Comparison of ENCODE assay signal across 22 mouse cellular contexts in genomic region chr7:110853611-110854010, GRCm38 (mm10). TPM values are rescaled to one million over a fixed set of nuclear protein-coding genes. Genes with fewer than 3 reads are reported as not detected.
DNase-seq lines count a peak whose midpoint lies in the region; ATAC-seq and TF ChIP-seq lines count a peak whose summit lies in the region.
"Had no signal": no experiment of that assay in that cellular context is flagged by ENCODE, and none has a peak within 500 bp of the region (broad histone marks: within the 10 kb centered on the region; RNA-seq: fewer than 3 reads in every experiment).

No protein-coding gene starts in this region.

- no peaks in the 10 kb centered on the region for H3K27me3 ChIP-seq in kidney, embryonic 15.5 days
- H3K27me3 ChIP-seq in lung, postnatal 0 days (replicated peaks; ENCODE audit: insufficient read depth, low read length), result no peaks in the 10 kb centered on the region
- H3K27me3 ChIP-seq: heart, embryonic 15.5 days; midbrain, embryonic 15.5 days; neural tube, embryonic 15.5 days had no signal

- H3K36me3 ChIP-seq in kidney, embryonic 15.5 days, result no peaks in the 10 kb centered on the region
- no peaks in the 10 kb centered on the region for H3K36me3 ChIP-seq in lung, postnatal 0 days (ENCODE audit: insufficient read depth, low read length)
- H3K36me3 ChIP-seq: heart, embryonic 15.5 days; midbrain, embryonic 15.5 days; neural tube, embryonic 15.5 days had no signal

- H3K4me2 ChIP-seq in kidney, embryonic 15.5 days, result no peak overlapping the region
- no peak overlapping the region for H3K4me2 ChIP-seq in lung, postnatal 0 days (replicated peaks; ENCODE audit: low read depth, low read length)
- H3K4me2 ChIP-seq: heart, embryonic 15.5 days; lung, embryonic 14.5 days; midbrain, embryonic 15.5 days; neural tube, embryonic 15.5 days had no signal

- H3K9ac ChIP-seq in kidney, embryonic 15.5 days, result no peak overlapping the region
- no peak overlapping the region for H3K9ac ChIP-seq in lung, postnatal 0 days (replicated peaks; ENCODE audit: low read depth)
- H3K9ac ChIP-seq: heart, embryonic 15.5 days; lung, embryonic 14.5 days; midbrain, embryonic 15.5 days; neural tube, embryonic 15.5 days had no signal

- 57% methylated on average over 10 of the region's 10 CpGs for WGBS in kidney, embryonic 15.5 days
- 44% methylated on average over 10 of the region's 10 CpGs for WGBS in lung, postnatal 0 days

- H3K4me1 ChIP-seq in kidney, embryonic 15.5 days, result peaks cover 42% of the 10 kb centered on the region
- H3K4me1 ChIP-seq in lung, postnatal 0 days (ENCODE audit: insufficient read depth, low read depth, low read length), result peaks cover 8% of the 10 kb centered on the region; the same call in 1 of the 2 replicates
- H3K4me1 ChIP-seq: midbrain, embryonic 15.5 days had no signal

- no peak overlapping the region for H3K4me3 ChIP-seq in kidney, embryonic 15.5 days (replicated peaks)
- H3K4me3 ChIP-seq in lung, postnatal 0 days (ENCODE audit: low read depth, low read length), result no peak overlapping the region
- H3K4me3 ChIP-seq: heart, adult 2 months; heart, embryonic 15.5 days; megakaryocyte, embryonic 14.5 days; midbrain, embryonic 15.5 days; neural tube, embryonic 15.5 days had no signal

- no peaks in the 10 kb centered on the region for H3K9me3 ChIP-seq in kidney, embryonic 15.5 days (replicated peaks)
- H3K9me3 ChIP-seq in lung, postnatal 0 days (ENCODE audit: low read length), result no peaks in the 10 kb centered on the region
- H3K9me3 ChIP-seq: heart, embryonic 15.5 days; megakaryocyte, embryonic 14.5 days; midbrain, embryonic 15.5 days; neural tube, embryonic 15.5 days had no signal

- peak overlapping the region; percentile 61 for H3K27ac ChIP-seq in kidney, embryonic 15.5 days
- no peak overlapping the region for H3K27ac ChIP-seq in lung, postnatal 0 days (ENCODE audit: low read length)
- H3K27ac ChIP-seq: heart, adult 2 months; heart, embryonic 15.5 days; midbrain, embryonic 15.5 days; stomach, postnatal 0 days had no signal

- TF ChIP-seq CTCF in lung, postnatal 0 days (IDR thresholded peaks at IDR 0.05), result no peak

- ATAC-seq in kidney, embryonic 15.5 days (replicated peaks; ENCODE audit: low FRiP score), result no peak
- ATAC-seq in lung, postnatal 0 days, result no peak
- ATAC-seq: midbrain, embryonic 15.5 days had no signal

- TF ChIP-seq EP300 in lung, postnatal 0 days (IDR thresholded peaks at IDR 0.05), result no peak

- peak; percentile 27 for DNase-seq in adrenal gland, postnatal 10 days
- DNase-seq in adrenal gland, adult 8-10 months, result no peak
- no peak for DNase-seq in kidney, postnatal 14 days
- DNase-seq in lung, adult 18-20 months, result peak; percentile 43 to 66
- no peak for DNase-seq in lung, postnatal 0 days (ENCODE audit: low spot score)
- DNase-seq in lung, postnatal 36 days, result peak; percentile 72
- DNase-seq in gastrocnemius, adult 18-20 months (ENCODE audit: low spot score), result no peak
- DNase-seq: adrenal gland, postnatal 25 days; cerebellum, adult 11 months; cerebellum, postnatal 25 days; gastrocnemius, postnatal 10 days; heart, adult 2 months; heart, postnatal 4 days; kidney, adult 18-20 months; kidney, postnatal 25 days; lung, embryonic 14.5 days had no signal

RNA-seq across cellular contexts. Expression of gene Rnf141, which starts 9.4 kb away (rescaled TPM):
- 10 to 100 TPM; 43.2 to 45.4 TPM for total RNA-seq in adrenal gland, postnatal 10 days (2021)
- 10 to 100 TPM; 62.0 to 88.2 (median 80.4) TPM for total RNA-seq in adrenal gland, adult 8-10 months (2022)
- polyA plus RNA-seq in kidney, embryonic 15.5 days (2015; fragmentation: Nextera tagmentation; extraction: Ambion mirVana), result 30.2 and 30.8 TPM in 2 replicates
- polyA plus RNA-seq in lung, postnatal 0 days (2015; fragmentation: Nextera tagmentation; extraction: Ambion mirVana), result 31.6 and 33.8 TPM in 2 replicates
- total RNA-seq in gastrocnemius, adult 18-20 months (2021), result 10 to 100 TPM; 19.3 to 23.7 TPM

RNA-seq across cellular contexts. Expression of gene Lyve1, which starts 9.4 kb away (rescaled TPM):
- total RNA-seq in adrenal gland, postnatal 10 days (2021), result 10 to 100 TPM; 15.1 to 20.6 TPM
- 10 to 100 TPM in 1 of 4 experiments, 1 to 10 TPM in 3; 1.9 to 12.4 (median 7.3) TPM for total RNA-seq in adrenal gland, adult 8-10 months (2022)
- 6.5 and 9.1 TPM in 2 replicates for polyA plus RNA-seq in kidney, embryonic 15.5 days (2015; fragmentation: Nextera tagmentation; extraction: Ambion mirVana)
- polyA plus RNA-seq in lung, postnatal 0 days (2015; fragmentation: Nextera tagmentation; extraction: Ambion mirVana), result 226 and 360 TPM in 2 replicates
- 1 to 10 TPM; 3.9 to 6.5 TPM for total RNA-seq in gastrocnemius, adult 18-20 months (2021)

Comparison
In these comparisons a context has a peak if more than half of its experiments do, and no peak if none do; other contexts are left out.
1. DNase-seq: peak in adrenal gland, postnatal 10 days (single experiment), lung, adult 18-20 months (2 of 2) and lung, postnatal 36 days (single experiment); none in adrenal gland, adult 8-10 months (single experiment), kidney, postnatal 14 days (single experiment), lung, postnatal 0 days (single experiment) and gastrocnemius, adult 18-20 months (single experiment).